Mouse (Mus musculus): ENCODE measurements around the gene Abhd17a.
"Not testable (repeated sequence)": the region's sequence is repeated elsewhere in the genome, so short reads cannot be mapped to it uniquely, and the experiment has no call there.

- TF ChIP-seq BHLHE40 (IDR thresholded peaks at IDR 0.05; ENCODE audit: low read depth, low read length); POLR2A (IDR thresholded peaks at IDR 0.05; ENCODE audit: low read depth, low read length); IRF4 (IDR thresholded peaks at IDR 0.05; ENCODE audit: low read depth, low read length); CTCF (conservative IDR thresholded peaks at IDR 0.05 in 1 of 2, IDR thresholded peaks at IDR 0.05 in 1 of 2; ENCODE audit: low read depth in 2 of 2, low read length in 2 of 2): not testable (repeated sequence)
Observed at GRCm38 (mm10) chr10:80605721-80606120, 15.6 kb upstream of the Abhd17a start, which contains the start of gene Gm49322.

All from CH12.LX (cell line).